Mouse (Mus musculus): ENCODE measurements around the gene Rgs3. TPM values are rescaled to one million over a fixed set of nuclear protein-coding genes. Genes with fewer than 3 reads are reported as not detected.

Rgs3 gene
- polyA plus RNA-seq, 1 experiment from 2014 or later: 62.0 TPM

DNA sequence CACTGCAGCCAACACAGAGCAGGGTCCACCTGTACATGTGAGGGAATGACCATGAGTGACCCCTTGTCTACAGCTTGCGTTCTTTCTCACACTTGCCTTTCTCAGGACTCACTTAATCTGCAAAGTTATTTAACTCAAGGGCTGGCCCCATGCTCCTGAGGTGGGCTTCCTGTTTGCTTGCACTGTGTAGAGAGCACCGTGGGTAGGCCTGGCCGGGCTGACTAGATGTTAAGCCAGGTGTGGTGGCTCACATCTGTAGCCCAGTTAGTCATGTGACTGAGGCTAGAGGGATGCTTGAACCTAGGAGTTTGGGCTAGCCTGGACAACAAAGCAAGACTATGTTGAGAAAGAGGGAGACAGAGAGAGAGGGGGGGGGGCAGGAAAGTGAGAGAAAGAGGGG, 179.3 kb downstream of the Rgs3 start:
- Histone ChIP-seq H3K36me3 (ENCODE audit: insufficient read depth, low read length) (no peaks in the 10 kb centered on the region), H3K9me3 (ENCODE audit: low read length) (no peaks in the 10 kb centered on the region), H3K4me3 (ENCODE audit: low read length) (no peak overlapping the region), H3K27me3 (ENCODE audit: insufficient read depth, low read length) (no peaks in the 10 kb centered on the region), H3K4me2 (replicated peaks; ENCODE audit: low read depth, low read length) (no peak overlapping the region), H3K27ac (ENCODE audit: low read length) (peak overlapping the region; percentile 74), H3K9ac (replicated peaks; ENCODE audit: low read length) (no peak overlapping the region), H3K4me1 (ENCODE audit: insufficient read depth, low read length) (peaks cover 60% of the 10 kb centered on the region)
- WGBS: 67% methylated on average over 3 of the region's 3 CpGs
- ATAC-seq (ENCODE audit: low FRiP score, low TSS enrichment): no peak; the same call in 1 of the 2 replicates

DNA sequence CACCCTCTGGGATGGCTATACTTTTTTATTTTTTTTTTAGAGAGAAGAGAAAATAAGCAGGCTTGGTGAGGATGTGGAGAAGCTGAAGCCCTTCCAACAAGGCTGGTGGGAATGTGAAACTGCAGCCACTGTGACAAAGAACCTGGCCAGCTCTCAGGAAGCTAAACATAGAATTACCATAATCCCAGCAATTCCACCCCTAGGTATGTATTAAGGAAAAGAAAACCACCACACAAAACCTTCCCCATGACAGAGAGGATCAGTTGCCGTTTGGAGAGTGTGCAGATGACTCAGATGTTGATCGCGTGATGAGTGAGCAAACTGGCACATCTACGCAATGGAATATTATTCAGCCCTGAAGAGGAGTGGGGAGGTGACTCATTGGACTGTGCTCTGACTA, 179.9 kb downstream of the Rgs3 start:
- no peaks in the 10 kb centered on the region for H3K9me3 ChIP-seq (ENCODE audit: low read length)
- H3K27ac ChIP-seq (ENCODE audit: low read length): no peak overlapping the region
- H3K4me3 ChIP-seq (ENCODE audit: low read length): no peak overlapping the region
- no peaks in the 10 kb centered on the region for H3K27me3 ChIP-seq (ENCODE audit: insufficient read depth, low read length)
- 98% methylated on average over 4 of the region's 4 CpGs for WGBS
- H3K9ac ChIP-seq (replicated peaks; ENCODE audit: low read length): no peak overlapping the region
- no peak for ATAC-seq (ENCODE audit: low FRiP score, low TSS enrichment)
- no peak overlapping the region for H3K4me2 ChIP-seq (replicated peaks; ENCODE audit: low read depth, low read length)
- peaks cover 66% of the 10 kb centered on the region for H3K4me1 ChIP-seq (ENCODE audit: insufficient read depth, low read length)
- H3K36me3 ChIP-seq (ENCODE audit: insufficient read depth, low read length): no peaks in the 10 kb centered on the region

DNA sequence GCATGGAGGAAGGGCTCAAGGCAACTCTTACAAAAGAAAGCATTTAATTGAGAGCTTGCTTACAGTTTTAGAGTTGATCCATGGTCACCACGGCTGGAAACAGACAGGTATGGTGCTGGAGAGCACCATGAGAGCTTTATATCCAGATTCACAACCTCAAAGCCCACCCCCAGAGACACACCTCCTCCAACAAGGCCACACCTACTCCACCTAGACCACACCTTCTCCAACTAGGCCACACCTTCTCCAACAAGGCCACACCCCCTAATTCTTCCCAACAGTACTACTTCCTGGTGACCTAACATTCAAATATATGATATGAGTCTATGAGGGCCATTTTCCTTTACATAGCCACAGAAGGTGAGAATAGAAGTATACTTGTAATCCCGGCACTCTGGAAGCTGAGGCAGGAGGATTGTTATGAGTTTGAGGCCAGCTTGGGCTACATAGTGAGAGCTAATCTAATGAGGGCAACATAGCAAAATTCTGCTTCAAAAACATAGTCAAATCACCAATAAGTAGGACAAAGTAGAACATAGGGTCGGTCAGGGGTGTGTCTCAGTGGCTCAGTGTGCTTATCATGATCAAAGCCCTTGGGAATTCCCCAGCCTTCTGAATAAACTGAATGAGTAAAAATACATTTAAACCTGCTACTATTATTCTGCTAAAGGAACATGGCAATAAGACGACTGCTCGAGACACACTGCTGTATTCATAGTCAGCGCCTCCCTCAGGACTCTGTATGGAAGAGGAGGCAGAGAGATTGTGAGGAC, 180.8 kb downstream of the Rgs3 start:
- no peak for ATAC-seq (ENCODE audit: low FRiP score, low TSS enrichment)
- Histone ChIP-seq H3K27me3 (ENCODE audit: insufficient read depth, low read length) (no peaks in the 10 kb centered on the region), H3K9me3 (ENCODE audit: low read length) (no peaks in the 10 kb centered on the region), H3K9ac (replicated peaks; ENCODE audit: low read length) (no peak overlapping the region), H3K4me1 (ENCODE audit: insufficient read depth, low read length) (peaks cover 74% of the 10 kb centered on the region), H3K36me3 (ENCODE audit: insufficient read depth, low read length) (no peaks in the 10 kb centered on the region), H3K4me3 (ENCODE audit: low read length) (no peak overlapping the region), H3K27ac (ENCODE audit: low read length) (no peak overlapping the region), H3K4me2 (replicated peaks; ENCODE audit: low read depth, low read length) (no peak overlapping the region)
- WGBS: 85% methylated on average over 6 of the region's 6 CpGs

DNA sequence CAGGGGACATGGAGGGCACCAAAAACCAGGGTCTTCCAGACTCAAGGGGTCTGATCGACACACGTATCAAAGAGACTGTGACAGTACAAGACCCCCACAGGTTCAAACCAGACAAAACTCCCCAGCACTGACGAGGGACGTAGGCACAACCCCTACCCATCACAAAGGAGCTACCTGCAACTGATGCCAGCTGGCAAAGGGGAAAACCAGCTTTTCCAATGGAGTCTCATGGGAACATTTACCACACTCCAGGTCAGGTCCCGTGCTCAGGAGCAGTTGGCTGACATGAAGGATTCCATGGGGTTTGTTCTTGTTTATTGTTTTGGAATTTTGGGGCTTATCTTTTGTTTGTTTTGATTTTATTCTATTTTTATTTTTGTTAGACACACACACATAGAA, 181.4 kb downstream of the Rgs3 start:
- H3K4me1 ChIP-seq (ENCODE audit: insufficient read depth, low read length): peaks cover 69% of the 10 kb centered on the region

DNA sequence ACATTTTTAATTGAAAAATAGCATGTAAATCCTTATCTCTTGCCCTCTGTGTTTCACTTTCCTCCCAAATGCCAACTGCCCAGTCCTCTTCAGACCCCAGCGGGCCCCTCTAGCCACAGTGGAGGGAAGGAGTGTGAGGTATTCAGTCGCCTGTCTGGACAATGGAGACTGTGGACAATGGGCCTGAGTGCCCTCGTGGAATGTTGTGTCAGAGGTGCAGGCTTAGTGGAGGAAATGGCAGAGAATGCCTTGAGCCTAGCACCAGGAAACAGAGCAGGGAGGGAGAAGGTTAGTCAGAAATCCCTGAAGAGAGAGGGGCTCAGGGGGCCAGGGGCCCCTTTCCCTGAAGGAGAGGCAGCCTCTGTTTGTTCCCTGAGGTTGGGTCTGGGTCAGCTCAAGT, 182.0 kb downstream of the Rgs3 start:
- no peak for ATAC-seq (ENCODE audit: low FRiP score, low TSS enrichment)
- peaks cover 63% of the 10 kb centered on the region for H3K4me1 ChIP-seq (ENCODE audit: insufficient read depth, low read length)

More for the DNA sequence above, 181.4 kb downstream of the Rgs3 start:
- WGBS: 87% methylated on average over 5 of the region's 5 CpGs
- Histone ChIP-seq H3K9ac (replicated peaks; ENCODE audit: low read length) (no peak overlapping the region), H3K27me3 (ENCODE audit: insufficient read depth, low read length) (no peaks in the 10 kb centered on the region), H3K4me2 (replicated peaks; ENCODE audit: low read depth, low read length) (no peak overlapping the region), H3K36me3 (ENCODE audit: insufficient read depth, low read length) (no peaks in the 10 kb centered on the region), H3K4me3 (ENCODE audit: low read length) (no peak overlapping the region), H3K9me3 (ENCODE audit: low read length) (no peaks in the 10 kb centered on the region), H3K27ac (ENCODE audit: low read length) (no peak overlapping the region)
- no peak for ATAC-seq (ENCODE audit: low FRiP score, low TSS enrichment)

DNA sequence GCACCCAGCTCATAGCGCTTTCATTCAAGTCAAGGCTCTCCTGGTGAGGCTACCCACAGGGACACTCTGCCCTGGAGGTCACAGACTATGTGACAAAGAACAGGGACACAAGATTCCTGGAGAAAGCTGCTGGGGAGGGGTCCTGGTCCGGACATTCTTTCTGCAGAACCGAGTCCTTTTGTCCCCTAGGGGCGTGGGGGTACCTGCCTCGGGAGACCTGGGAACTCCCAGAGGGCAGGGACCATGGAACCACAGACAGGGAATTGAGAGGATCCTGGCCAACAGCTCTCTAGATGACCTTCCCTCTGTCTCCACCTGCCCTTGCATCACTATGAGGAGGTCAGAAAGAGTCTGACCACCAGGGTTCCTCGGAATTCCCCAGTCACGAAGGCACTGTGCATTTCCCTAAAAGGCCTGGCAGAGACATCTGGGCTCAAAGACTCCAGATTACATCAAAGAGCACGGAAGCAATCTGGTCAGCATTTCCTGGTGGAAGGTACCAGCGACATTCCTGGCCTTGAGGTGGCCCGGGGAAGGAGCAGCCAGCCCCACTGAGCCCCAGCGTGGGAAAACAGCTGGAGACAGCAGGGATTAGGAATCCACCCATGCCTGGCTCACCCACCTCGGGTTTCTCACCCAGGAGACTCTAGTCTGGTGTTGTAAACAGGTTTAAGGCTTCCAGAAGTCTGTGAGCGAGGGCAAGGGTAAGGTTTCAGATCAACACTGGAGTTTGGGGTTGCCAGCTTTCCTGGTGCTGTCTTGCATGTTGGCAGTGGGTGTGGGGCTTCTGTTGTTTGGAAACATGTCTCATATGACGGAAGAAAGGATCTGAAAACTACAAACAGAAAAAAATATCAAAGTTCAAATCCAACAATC, 183.5 kb downstream of the Rgs3 start:
- 39% methylated on average over 14 of the region's 14 CpGs for WGBS
- Histone ChIP-seq H3K4me1 (ENCODE audit: insufficient read depth, low read length) (peaks cover 50% of the 10 kb centered on the region), H3K27ac (ENCODE audit: low read length) (peak overlapping the region; percentile 70; the same call in 1 of the 2 replicates), H3K27me3 (ENCODE audit: insufficient read depth, low read length) (no peaks in the 10 kb centered on the region), H3K9me3 (ENCODE audit: low read length) (no peaks in the 10 kb centered on the region), H3K9ac (replicated peaks; ENCODE audit: low read length) (no peak overlapping the region), H3K4me2 (replicated peaks; ENCODE audit: low read depth, low read length) (no peak overlapping the region), H3K36me3 (ENCODE audit: insufficient read depth, low read length) (no peaks in the 10 kb centered on the region), H3K4me3 (ENCODE audit: low read length) (no peak overlapping the region)
- ATAC-seq (ENCODE audit: low FRiP score, low TSS enrichment): no peak

More for the DNA sequence above, 182.0 kb downstream of the Rgs3 start:
- Histone ChIP-seq H3K4me2 (replicated peaks; ENCODE audit: low read depth, low read length) (no peak overlapping the region), H3K27me3 (ENCODE audit: insufficient read depth, low read length) (no peaks in the 10 kb centered on the region), H3K4me3 (ENCODE audit: low read length) (no peak overlapping the region), H3K27ac (ENCODE audit: low read length) (peak overlapping the region; percentile 35; the same call in 1 of the 2 replicates), H3K9me3 (ENCODE audit: low read length) (no peaks in the 10 kb centered on the region), H3K36me3 (ENCODE audit: insufficient read depth, low read length) (no peaks in the 10 kb centered on the region), H3K9ac (replicated peaks; ENCODE audit: low read length) (no peak overlapping the region; the same call in 1 of the 2 replicates)
- 20% methylated on average over 3 of the region's 3 CpGs for WGBS

DNA sequence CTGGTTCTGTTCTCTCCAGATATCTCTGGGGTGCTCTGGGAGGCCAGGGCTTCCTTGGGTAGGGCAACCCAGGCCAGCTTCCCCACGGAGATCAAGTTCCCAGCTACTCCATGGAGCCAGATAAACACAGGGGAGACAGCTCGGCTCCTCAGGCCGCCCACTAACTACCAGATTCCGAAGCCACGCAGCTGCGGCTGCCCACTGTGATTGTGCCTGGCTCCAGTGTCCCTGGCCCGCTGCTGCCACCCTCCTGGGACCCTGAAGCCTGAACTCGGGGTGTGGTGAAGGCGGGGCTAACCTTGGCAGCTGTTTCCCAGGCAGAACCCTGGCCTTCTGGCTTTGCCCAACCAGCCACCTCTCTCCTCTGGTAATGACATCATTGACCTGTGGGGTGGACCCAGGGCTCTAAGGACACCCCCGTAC, 184.9 kb downstream of the Rgs3 start:
- H3K9ac ChIP-seq (replicated peaks; ENCODE audit: low read length): no peak overlapping the region
- H3K27me3 ChIP-seq (ENCODE audit: insufficient read depth, low read length): no peaks in the 10 kb centered on the region
- peaks cover 41% of the 10 kb centered on the region for H3K4me1 ChIP-seq (ENCODE audit: insufficient read depth, low read length)
- ATAC-seq (ENCODE audit: low FRiP score, low TSS enrichment): peak; percentile 39; the same call in 1 of the 2 replicates
- no peaks in the 10 kb centered on the region for H3K9me3 ChIP-seq (ENCODE audit: low read length)
- 31% methylated on average over 10 of the region's 10 CpGs for WGBS
- H3K27ac ChIP-seq (ENCODE audit: low read length): peak overlapping the region; percentile 52
- H3K4me3 ChIP-seq (ENCODE audit: low read length): no peak overlapping the region
- no peak overlapping the region for H3K4me2 ChIP-seq (replicated peaks; ENCODE audit: low read depth, low read length)
- no peaks in the 10 kb centered on the region for H3K36me3 ChIP-seq (ENCODE audit: insufficient read depth, low read length)

DNA sequence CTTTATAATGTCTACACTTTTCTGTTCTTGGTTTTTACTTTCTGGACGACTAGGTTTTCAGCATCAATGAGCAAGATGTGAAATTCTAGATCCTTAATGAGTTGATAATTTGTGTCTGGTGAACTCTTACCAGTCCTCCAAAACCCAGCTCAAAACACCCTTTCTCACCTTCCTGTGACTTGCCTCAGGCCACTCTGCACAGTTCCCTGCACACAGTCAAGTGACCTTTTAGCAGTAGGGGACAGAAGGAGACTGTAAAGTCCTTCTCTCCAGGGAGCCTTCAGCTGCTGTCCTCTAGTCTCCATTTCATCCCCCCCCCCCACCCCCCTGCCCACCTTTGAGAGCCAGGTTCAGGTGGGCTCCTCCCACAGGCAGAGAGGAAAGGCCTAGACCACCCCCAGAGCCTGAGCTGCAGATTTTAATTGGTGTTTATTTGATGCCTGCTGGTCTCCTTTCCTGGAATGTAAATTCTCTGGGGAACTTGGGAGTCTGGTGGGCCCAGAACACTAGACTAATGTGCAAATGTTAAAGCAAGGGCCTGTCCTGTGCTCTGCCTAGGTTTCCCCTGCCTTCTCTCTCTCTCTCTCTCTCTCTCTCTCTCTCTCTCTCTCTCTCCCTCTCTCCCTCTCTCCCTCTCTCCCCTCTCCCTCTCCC, 185.5 kb downstream of the Rgs3 start:
- ATAC-seq (ENCODE audit: low FRiP score, low TSS enrichment): peak; percentile 29
- H3K4me2 ChIP-seq (replicated peaks; ENCODE audit: low read depth, low read length): no peak overlapping the region
- peak overlapping the region; percentile 52 for H3K27ac ChIP-seq (ENCODE audit: low read length)
- no peak overlapping the region for H3K9ac ChIP-seq (replicated peaks; ENCODE audit: low read length)
- H3K4me1 ChIP-seq (ENCODE audit: insufficient read depth, low read length): peaks cover 41% of the 10 kb centered on the region
- WGBS: 21% methylated on average over 1 of the region's 1 CpGs
- H3K4me3 ChIP-seq (ENCODE audit: low read length): no peak overlapping the region
- H3K36me3 ChIP-seq (ENCODE audit: insufficient read depth, low read length): no peaks in the 10 kb centered on the region
- H3K27me3 ChIP-seq (ENCODE audit: insufficient read depth, low read length): no peaks in the 10 kb centered on the region
- no peaks in the 10 kb centered on the region for H3K9me3 ChIP-seq (ENCODE audit: low read length)
